ENCODE assay signal across 1 mouse cellular context in the genomic region with DNA sequence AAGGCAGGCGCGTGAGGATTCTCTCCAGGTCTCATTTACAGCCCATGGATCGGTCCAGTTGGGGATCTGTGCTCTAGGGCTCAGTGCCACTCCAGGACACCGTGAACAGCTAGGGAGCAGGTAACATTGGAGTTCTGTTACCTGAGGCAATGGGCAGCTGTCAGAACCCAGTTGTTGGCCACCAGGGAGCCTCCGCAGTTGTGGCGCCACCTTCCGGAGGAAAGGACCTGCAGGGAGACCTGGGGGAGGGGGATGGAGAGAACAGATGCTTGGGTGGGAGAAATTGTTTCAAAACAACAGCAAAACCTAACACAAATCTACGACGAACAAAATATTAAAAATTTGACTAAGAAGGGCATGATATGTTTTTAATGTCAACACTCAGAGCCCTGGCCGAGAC.
A peak's percentile ranks its signal among the peaks of the same experiment; 100 is the strongest.
TF ChIP-seq lines count a peak whose summit lies in the region.

No protein-coding gene starts in this region.

TF ChIP-seq in CH12.LX, 34 proteins besides CTCF, POLR2A, EP300 and RAD21:
- TF ChIP-seq BHLHE40 (IDR thresholded peaks at IDR 0.05; ENCODE audit: low read depth, low read length) = no peak
- TF ChIP-seq JUN (IDR thresholded peaks at IDR 0.05; ENCODE audit: insufficient read depth, low read depth, low read length) = no peak
- no peak for TF ChIP-seq SIN3A (IDR thresholded peaks at IDR 0.05; ENCODE audit: low read length)
- no peak for TF ChIP-seq MYC (IDR thresholded peaks at IDR 0.05; ENCODE audit: low read depth, low read length)
- no peak for TF ChIP-seq KAT2A (IDR thresholded peaks at IDR 0.05; ENCODE audit: insufficient replicate concordance, low read length)
- TF ChIP-seq MAX (IDR thresholded peaks at IDR 0.05; ENCODE audit: low read length) = no peak
- TF ChIP-seq SMC3 (IDR thresholded peaks at IDR 0.05; ENCODE audit: low read depth, low read length) = peak; percentile 21; the same call in 1 of the 2 replicates
- no peak for TF ChIP-seq MAFK (IDR thresholded peaks at IDR 0.05; ENCODE audit: insufficient replicate concordance, low read length)
